Mouse (Mus musculus) neural tube, embryonic 14.5 days (tissue): ENCODE data around the gene Mmrn1. TPM values are rescaled to one million over a fixed set of nuclear protein-coding genes. Genes with fewer than 3 reads are reported as not detected.

Experiments
- ATAC-seq: fragments of 200-750 bp; cut with Nextera tagmentation; 2 replicates; pipeline ENCODE4 v1.8.0; 2017; ENCODE audit warnings: low read depth, mild to moderate bottlenecking, moderate TSS enrichment, moderate library complexity
- H3K27ac ChIP-seq: fragments of 300-500 bp; sonication (generic); 2 replicates; pipeline ENCODE4 v1.5.1; 2014; ENCODE audit warnings: low read depth, mild to moderate bottlenecking, control low read depth, low read length, moderate library complexity, mixed read lengths
- H3K27me3 ChIP-seq: fragments of 300-500 bp; sonication (generic); 2 replicates; pipeline ENCODE4 v1.6.1; 2014; ENCODE audit warnings: low read length; ENCODE audit not compliant: control insufficient read depth, insufficient read depth
- H3K36me3 ChIP-seq: fragments of 300-500 bp; sonication (generic); 2 replicates; pipeline ENCODE4 v1.6.1; 2014; ENCODE audit warnings: low read length, mixed read lengths; ENCODE audit not compliant: control insufficient read depth, insufficient read depth
- H3K4me1 ChIP-seq: fragments of 300-500 bp; sonication (generic); 2 replicates; pipeline ENCODE4 v1.6.1; 2014; ENCODE audit warnings: low read length; ENCODE audit not compliant: control insufficient read depth, insufficient read depth
- H3K4me2 ChIP-seq: fragments of 300-500 bp; sonication (generic); 2 replicates; pipeline ENCODE4 v1.6.1; 2014; ENCODE audit warnings: mild to moderate bottlenecking, low read depth, low read length, control low read depth
- H3K4me3 ChIP-seq: fragments of 300-500 bp; sonication (generic); 2 replicates; pipeline ENCODE4 v1.5.1; 2014; ENCODE audit warnings: low read depth, low read length, control low read depth, mixed read lengths
- H3K9ac ChIP-seq: fragments of 300-500 bp; sonication (generic); replicated peaks from 2 replicates; pipeline ENCODE4 v1.6.1; 2014; ENCODE audit warnings: low read depth, mild to moderate bottlenecking, control low read depth, low read length, mixed read lengths
- H3K9me3 ChIP-seq: fragments of 300-500 bp; sonication (generic); 2 replicates; pipeline ENCODE4 v1.6.1; 2016; ENCODE audit warnings: low read length; ENCODE audit not compliant: control insufficient read depth
- WGBS: fragments of 180-500 bp; shearing (Covaris S2); extraction: QIAGEN DNeasy Blood & Tissue Kit; methylation state at CpG from one replicate; pipeline ENCODE4 v1.1.7; 2014; 5-methylcytosine and 5-hydroxymethylcytosine counted together
- polyA plus RNA-seq: library from polyadenylated mRNA; unstranded; fragments of >200 nt; fragmentation: Nextera tagmentation; extraction: Ambion mirVana; gene quantifications from 2 replicates; pipeline ENCODE4 v1.2.1, GENCODE M21; 2014

Mmrn1 gene
- polyA plus RNA-seq, 1 experiment from 2014 or later, result 0.37 TPM

DNA sequence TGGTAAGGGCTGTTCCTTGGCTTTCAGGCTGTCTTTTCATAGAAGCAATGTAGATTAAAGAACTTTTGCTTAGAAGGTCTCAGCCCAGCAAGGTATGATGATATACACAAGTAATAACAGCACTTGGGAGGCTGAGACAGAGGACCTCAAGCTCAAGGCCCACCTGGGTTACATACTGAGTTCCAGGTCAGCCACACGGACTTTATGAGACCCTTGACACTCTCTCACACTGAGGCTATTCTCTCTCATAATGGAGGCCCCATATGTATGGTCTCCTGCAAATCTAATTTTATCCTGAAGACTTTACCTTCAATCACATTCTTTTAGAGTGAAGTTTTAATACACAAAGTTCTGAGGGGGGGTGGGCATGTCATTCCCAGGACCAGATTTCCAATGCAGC is 71.6 kb downstream of the Mmrn1 start:
- Histone ChIP-seq H3K4me3 (no peak overlapping the region), H3K4me1 (peaks cover 8% of the 10 kb centered on the region; the same call in 1 of the 2 replicates), H3K4me2 (no peak overlapping the region), H3K27me3 (no peaks in the 10 kb centered on the region), H3K9ac (no peak overlapping the region), H3K9me3 (no peaks in the 10 kb centered on the region), H3K36me3 (no peaks in the 10 kb centered on the region), H3K27ac (peak overlapping the region; percentile 39)
- 43% methylated on average over 1 of the region's 1 CpGs for WGBS
- no peak for ATAC-seq

DNA sequence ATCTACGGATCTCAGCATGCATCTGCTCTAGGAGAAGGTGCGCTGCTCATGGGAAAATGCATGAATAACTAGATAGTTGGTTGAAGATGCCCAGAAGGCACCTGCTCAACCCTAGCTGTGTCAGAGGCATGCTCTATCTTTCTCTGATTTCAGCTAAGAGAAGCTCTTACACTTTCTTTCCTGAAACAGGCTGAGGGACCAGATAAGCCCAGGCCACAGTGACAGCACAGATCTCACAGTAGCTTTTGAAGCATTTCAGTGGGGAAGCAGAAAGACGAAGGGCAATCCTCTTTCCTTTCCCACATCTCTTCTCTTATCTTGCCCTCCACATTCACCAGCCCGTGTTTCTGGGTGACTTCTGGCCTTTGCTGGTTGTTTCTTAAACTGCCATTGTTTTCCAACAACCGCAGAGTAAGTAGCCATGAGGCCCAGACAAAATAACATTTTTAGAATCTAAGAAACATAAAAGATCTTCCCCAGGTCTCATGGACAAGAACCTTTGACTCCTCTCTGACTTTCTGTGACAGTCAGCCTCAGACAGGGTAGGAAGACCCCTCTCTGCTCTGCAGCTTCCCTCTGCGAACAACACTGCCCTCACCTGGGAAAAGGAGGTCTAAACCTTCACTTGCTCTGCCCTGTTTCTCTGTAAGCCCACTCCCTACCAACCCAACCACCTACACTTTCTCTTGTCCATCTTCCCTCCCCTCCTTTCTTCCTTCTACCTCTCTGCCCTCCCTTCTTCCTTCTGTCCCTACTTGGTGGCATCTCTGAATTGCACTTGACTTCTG is 76.4 kb downstream of the Mmrn1 start:
- H3K4me2 ChIP-seq, result no peak overlapping the region
- H3K27ac ChIP-seq, result no peak overlapping the region
- ATAC-seq, result no peak
- H3K9me3 ChIP-seq, result no peaks in the 10 kb centered on the region
- no peak overlapping the region for H3K4me3 ChIP-seq
- 93% methylated on average over 6 of the region's 6 CpGs for WGBS
- H3K27me3 ChIP-seq, result no peaks in the 10 kb centered on the region
- H3K36me3 ChIP-seq, result no peaks in the 10 kb centered on the region
- peaks cover 4% of the 10 kb centered on the region; the same call in 1 of the 2 replicates for H3K4me1 ChIP-seq
- no peak overlapping the region for H3K9ac ChIP-seq

DNA sequence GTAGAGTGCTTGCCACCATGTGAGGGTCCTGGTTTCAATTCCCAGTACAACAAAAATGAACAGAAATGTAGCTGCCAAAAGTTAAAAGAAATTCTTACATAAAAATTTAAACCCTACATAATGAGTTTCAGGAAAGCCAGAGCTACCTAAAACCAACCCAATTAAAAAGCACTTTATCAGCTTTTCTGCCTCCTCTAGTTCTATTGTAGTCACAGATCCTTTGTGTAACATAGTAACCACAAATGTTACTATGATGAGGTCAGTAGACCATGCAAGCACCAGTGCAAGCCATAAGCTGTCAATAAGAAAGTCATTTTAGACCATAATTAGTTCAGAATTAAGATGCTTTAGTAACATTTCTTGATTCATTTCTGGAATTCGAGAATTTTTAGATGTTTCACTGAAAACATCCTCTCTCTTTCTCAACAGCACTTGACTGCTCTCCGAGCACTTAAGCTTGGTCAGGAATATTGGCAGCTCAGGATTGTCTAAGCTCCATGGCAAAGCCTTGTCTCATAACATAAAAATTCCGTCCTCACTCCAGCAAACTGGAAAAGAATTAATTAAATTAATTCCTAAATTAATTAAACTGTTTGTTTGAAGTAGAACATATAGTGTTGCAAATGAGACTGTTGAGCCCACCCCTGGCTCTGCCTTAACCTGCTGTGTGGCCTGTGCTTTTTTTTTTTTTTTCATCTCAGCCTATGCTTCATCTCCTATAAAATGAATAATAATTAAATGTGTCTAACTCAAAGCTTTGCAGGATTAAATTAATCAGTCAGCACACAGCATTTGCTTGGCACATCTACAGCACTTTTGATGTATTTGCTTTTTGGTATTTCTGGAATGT is 79.4 kb downstream of the Mmrn1 start:
- H3K36me3 ChIP-seq, result no peaks in the 10 kb centered on the region
- no peaks in the 10 kb centered on the region for H3K9me3 ChIP-seq
- no peak overlapping the region for H3K4me2 ChIP-seq
- H3K4me3 ChIP-seq, result no peak overlapping the region
- no peak for ATAC-seq
- no peaks in the 10 kb centered on the region for H3K27me3 ChIP-seq
- no peaks in the 10 kb centered on the region for H3K4me1 ChIP-seq
- no peak overlapping the region for H3K27ac ChIP-seq
- WGBS, result 48% methylated on average over 3 of the region's 3 CpGs
- H3K9ac ChIP-seq, result no peak overlapping the region

DNA sequence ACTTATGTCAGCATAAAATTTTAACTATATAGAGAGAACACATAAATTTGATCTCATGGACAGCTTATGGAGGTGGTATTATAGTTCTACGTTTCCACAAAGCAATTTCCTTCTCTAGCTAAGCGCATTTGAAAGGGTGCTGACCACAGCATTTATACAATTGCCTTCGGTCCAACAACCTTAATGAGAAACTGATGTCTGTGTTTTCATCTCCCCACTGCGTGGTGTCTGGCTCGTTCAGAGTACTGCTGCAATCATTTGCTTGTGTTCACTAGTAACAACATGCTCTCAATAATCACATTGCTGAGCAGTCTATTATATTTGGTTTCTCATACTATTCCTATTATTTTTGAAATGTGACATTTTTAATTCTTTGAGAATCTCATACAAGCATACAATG is 89.0 kb downstream of the Mmrn1 start:
- WGBS, result 40% methylated on average over 5 of the region's 5 CpGs
- Histone ChIP-seq H3K27me3 (no peaks in the 10 kb centered on the region), H3K4me3 (no peak overlapping the region), H3K4me2 (no peak overlapping the region), H3K9me3 (no peaks in the 10 kb centered on the region), H3K27ac (no peak overlapping the region), H3K36me3 (no peaks in the 10 kb centered on the region), H3K9ac (no peak overlapping the region), H3K4me1 (no peaks in the 10 kb centered on the region)
- peak; percentile 80 for ATAC-seq

DNA sequence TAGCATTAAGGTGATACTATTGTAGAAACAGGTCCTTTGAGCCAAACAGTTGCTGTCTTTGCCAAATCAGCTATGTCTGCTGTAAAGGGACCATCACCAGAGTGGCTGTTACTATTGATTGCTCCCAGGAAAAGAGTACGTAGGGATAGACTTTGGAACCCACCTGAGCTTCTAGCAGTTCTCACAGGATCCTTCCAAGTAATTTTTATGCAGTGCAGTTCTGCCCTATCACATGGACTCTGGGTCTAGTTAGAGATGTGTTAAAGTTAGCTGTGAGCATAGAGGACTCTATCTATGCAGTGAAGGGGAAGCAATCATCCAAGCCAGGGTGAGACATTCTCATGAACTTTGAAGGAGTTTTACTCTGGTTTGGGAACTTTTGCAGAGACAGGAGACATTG is 94.9 kb downstream of the Mmrn1 start:
- no peaks in the 10 kb centered on the region for H3K9me3 ChIP-seq
- H3K27ac ChIP-seq, result no peak overlapping the region
- H3K36me3 ChIP-seq, result no peaks in the 10 kb centered on the region
- H3K9ac ChIP-seq, result no peak overlapping the region
- H3K4me3 ChIP-seq, result no peak overlapping the region
- no peaks in the 10 kb centered on the region for H3K4me1 ChIP-seq
- H3K27me3 ChIP-seq, result no peaks in the 10 kb centered on the region
- no peak overlapping the region for H3K4me2 ChIP-seq
- 78% methylated on average over 1 of the region's 1 CpGs for WGBS
- ATAC-seq, result no peak

DNA sequence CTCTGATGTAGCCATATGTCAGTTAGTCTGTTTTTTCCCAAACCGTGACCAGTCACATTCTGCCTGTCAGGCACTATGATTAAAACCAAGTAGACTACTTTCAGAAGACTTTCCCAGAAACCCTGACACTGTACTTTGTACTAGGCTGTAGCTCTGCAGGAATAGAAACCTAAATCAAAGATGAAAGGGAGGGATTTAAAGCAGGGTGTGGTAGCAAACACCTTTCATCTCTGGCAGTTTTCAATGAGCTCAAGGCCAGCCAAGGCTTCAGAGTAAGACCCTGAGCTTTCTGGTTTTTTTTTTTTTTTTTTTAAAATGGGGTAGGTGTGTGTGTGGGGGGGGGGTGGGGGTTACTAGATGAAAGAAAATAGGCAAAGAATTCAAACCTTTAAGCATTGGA is 96.2 kb downstream of the Mmrn1 start:
- Histone ChIP-seq H3K36me3 (no peaks in the 10 kb centered on the region), H3K9me3 (no peaks in the 10 kb centered on the region), H3K9ac (no peak overlapping the region), H3K27me3 (no peaks in the 10 kb centered on the region), H3K27ac (no peak overlapping the region), H3K4me2 (no peak overlapping the region), H3K4me1 (no peaks in the 10 kb centered on the region), H3K4me3 (no peak overlapping the region)
- 61% methylated on average over 1 of the region's 1 CpGs for WGBS
- ATAC-seq, result no peak

DNA sequence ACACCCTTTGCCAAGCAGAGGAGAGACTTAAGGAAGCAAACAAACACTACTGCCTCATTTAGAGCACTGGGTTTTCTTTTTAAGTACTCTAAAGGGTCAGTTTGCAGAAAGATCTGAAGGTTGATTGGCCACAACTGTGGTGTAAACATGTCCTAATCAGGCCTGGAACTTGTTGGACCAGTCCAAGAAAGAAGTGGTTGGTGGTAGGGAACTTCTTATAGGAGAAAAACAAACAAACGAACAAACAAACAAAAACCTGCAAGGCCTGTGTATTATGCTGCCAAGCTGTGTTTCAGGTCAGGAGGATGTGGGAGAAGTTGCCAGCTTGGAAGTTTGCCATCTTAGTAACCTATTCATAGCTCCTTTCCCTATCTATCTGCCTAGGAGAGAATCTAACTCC is 108.5 kb downstream of the Mmrn1 start:
- Histone ChIP-seq H3K4me3 (no peak overlapping the region), H3K9ac (no peak overlapping the region), H3K9me3 (no peaks in the 10 kb centered on the region), H3K27ac (no peak overlapping the region), H3K4me2 (no peak overlapping the region), H3K27me3 (no peaks in the 10 kb centered on the region; the same call in 1 of the 2 replicates), H3K36me3 (no peaks in the 10 kb centered on the region), H3K4me1 (no peaks in the 10 kb centered on the region)
- 84% methylated on average over 1 of the region's 1 CpGs for WGBS
- ATAC-seq, result no peak
